Mouse (Mus musculus): ENCODE measurements around the gene Rcbtb2.

GRCm38 (mm10) chr14:73238498-73239250, 115.8 kb downstream of the Rcbtb2 start:
- no peak for TF ChIP-seq MYOG (IDR thresholded peaks at IDR 0.05; ENCODE audit: control insufficient read depth in 1 of 3, insufficient read depth in 1 of 3, insufficient read length in 2 of 3, low read depth in 2 of 3)
- peak; percentile 42 for TF ChIP-seq POLR2A (IDR thresholded peaks at IDR 0.05; ENCODE audit: insufficient read length, low read depth)
- TF ChIP-seq E2F4 (IDR thresholded peaks at IDR 0.05; ENCODE audit: insufficient read depth), result no peak
- TF ChIP-seq CEBPB (IDR thresholded peaks at IDR 0.05; ENCODE audit: insufficient read depth, poor library complexity, severe bottlenecking), result no peak
- no peak for TF ChIP-seq USF1 (IDR thresholded peaks at IDR 0.05; ENCODE audit: low read depth)
- no peak for TF ChIP-seq SRF (IDR thresholded peaks at IDR 0.05; ENCODE audit: control insufficient read depth, insufficient read length, low read depth)

Data from myocyte (in vitro differentiated cells).